Mouse (Mus musculus): ENCODE results near the gene Ssr3. TPM values are rescaled to one million over a fixed set of nuclear protein-coding genes. Genes with fewer than 3 reads are reported as not detected.

Gene Ssr3
- 916 TPM for polyA plus RNA-seq (2014; fragmentation: Illumina TruSeq; extraction: RNeasy Lipid Tissue Mini Kit (QIAGEN cat#74804); ENCODE audit: low read depth, low replicate concordance)

DNA sequence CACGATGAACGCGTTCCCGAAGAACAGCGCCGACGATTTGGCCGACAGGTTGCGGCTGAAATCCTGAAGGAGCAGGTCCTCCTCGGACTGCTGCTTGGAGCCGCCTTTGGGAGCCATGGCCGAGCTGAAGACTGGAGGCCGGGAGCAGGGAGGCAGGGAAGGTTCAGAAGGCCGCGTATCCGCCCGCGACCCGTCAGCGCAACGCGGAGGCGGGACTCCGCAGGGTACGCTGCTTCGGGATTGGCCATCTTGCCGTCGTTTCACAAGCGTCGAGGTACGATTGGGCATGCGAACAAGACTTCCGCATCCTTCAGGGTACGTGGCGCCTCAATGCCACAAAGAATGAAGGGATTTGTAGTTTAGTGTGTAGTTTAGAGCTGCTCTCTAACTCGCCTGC is at the start of gene Ssr3:
Ssr3 (minus strand) TSS at position 203 of the 397 bp plus-strand sequence.

Other genes with a start within 250 kb of the Ssr3 start
- gene Tiparp, start 135.8 kb upstream of the Ssr3 start, polyA plus RNA-seq (2014; fragmentation: Illumina TruSeq; extraction: RNeasy Lipid Tissue Mini Kit (QIAGEN cat#74804); ENCODE audit: low read depth, low replicate concordance), result 49.2 TPM

Measured in adrenal gland, adult 10 weeks (tissue).